Mouse (Mus musculus) c-Kit-negative CD71-positive TER-119-positive erythroid progenitor cells, embryonic 14.5 days (primary cell): ENCODE measurements around the gene Crbn.

Experiments used
- DNase-seq: peaks from one replicate; pipeline ENCODE4 v3.0.0-alpha.2; 2013; ENCODE audit warnings: low read depth, low spot score

The Crbn gene

GRCm38 (mm10) chr6:106765892-106766291 lies 34.0 kb downstream of the Crbn start:
- no peak for DNase-seq

- no peak for DNase-seq
These were observed 38.4 kb downstream of the Crbn start for GRCm38 (mm10) chr6:106761486-106761885.

GRCm38 (mm10) chr6:106760473-106761218 lies 39.2 kb downstream of the Crbn start:
- no peak for DNase-seq

- no peak for DNase-seq
These were observed 41.6 kb downstream of the Crbn start for GRCm38 (mm10) chr6:106758299-106758698.

GRCm38 (mm10) chr6:106750291-106750690 lies 49.6 kb downstream of the Crbn start:
- no peak for DNase-seq

GRCm38 (mm10) chr6:106748887-106749388 lies 50.9 kb downstream of the Crbn start, which contains the start of gene Il5ra:
TSS of gene Il5ra (minus strand) at chr6:106749037.
- DNase-seq: no peak

- DNase-seq: no peak
These were observed 52.1 kb downstream of the Crbn start for GRCm38 (mm10) chr6:106747804-106748203.

- DNase-seq: no peak
These were observed 52.6 kb downstream of the Crbn start for GRCm38 (mm10) chr6:106747251-106747650.

GRCm38 (mm10) chr6:106745673-106746394 lies 54.0 kb downstream of the Crbn start:
- DNase-seq: no peak

- DNase-seq: no peak
These were observed 56.2 kb downstream of the Crbn start for GRCm38 (mm10) chr6:106743556-106744233.

- no peak for DNase-seq
These were observed 59.5 kb downstream of the Crbn start for GRCm38 (mm10) chr6:106740244-106740825.

- DNase-seq: no peak
These were observed 61.6 kb downstream of the Crbn start for GRCm38 (mm10) chr6:106738229-106738628.

GRCm38 (mm10) chr6:106732563-106732962 lies 67.3 kb downstream of the Crbn start:
- DNase-seq: no peak
